Mouse (Mus musculus) lung, postnatal 0 days (tissue): ENCODE data around the gene Hc. TPM values are rescaled to one million over a fixed set of nuclear protein-coding genes. Genes with fewer than 3 reads are reported as not detected.

Experiments used
- ATAC-seq: fragments of 200-750 bp; cut with Nextera tagmentation; 2 replicates; pipeline ENCODE4 v1.8.0; 2017; ENCODE audit warnings: moderate library complexity
- DNase-seq: peaks from one replicate; pipeline ENCODE4 v3.0.0-alpha.2; 2016; ENCODE audit warnings: low spot score
- H3K27ac ChIP-seq: fragments of 300-500 bp; sonication (generic); 2 replicates; pipeline ENCODE4 v1.5.1; 2014; ENCODE audit warnings: antibody characterized with exemption, mild to moderate bottlenecking, low read length, mixed read lengths
- H3K27me3 ChIP-seq: fragments of 300-500 bp; sonication (generic); replicated peaks from 2 replicates; pipeline ENCODE4 v1.6.1; 2014; ENCODE audit warnings: low read length, mixed read lengths; ENCODE audit not compliant: insufficient read depth
- H3K36me3 ChIP-seq: fragments of 300-500 bp; sonication (generic); 2 replicates; pipeline ENCODE4 v1.6.1; 2014; ENCODE audit warnings: low read length, mixed read lengths; ENCODE audit not compliant: insufficient read depth
- H3K4me1 ChIP-seq: fragments of 300-500 bp; sonication (generic); 2 replicates; pipeline ENCODE4 v1.6.1; 2014; ENCODE audit warnings: antibody characterized with exemption, low read depth, low read length, mixed read lengths; ENCODE audit not compliant: insufficient read depth
- H3K4me2 ChIP-seq: fragments of 300-500 bp; sonication (generic); replicated peaks from 2 replicates; pipeline ENCODE4 v1.6.1; 2014; ENCODE audit warnings: low read depth, mild to moderate bottlenecking, low read length, moderate library complexity, mixed read lengths
- H3K4me3 ChIP-seq: fragments of 300-500 bp; sonication (generic); 2 replicates; pipeline ENCODE4 v1.5.1; 2014; ENCODE audit warnings: low read depth, low read length
- H3K9ac ChIP-seq: fragments of 300-500 bp; sonication (generic); replicated peaks from 2 replicates; pipeline ENCODE4 v1.6.1; 2014; ENCODE audit warnings: low read depth, mild to moderate bottlenecking
- H3K9me3 ChIP-seq: fragments of 300-500 bp; sonication (generic); 2 replicates; pipeline ENCODE4 v1.6.1; 2016; ENCODE audit warnings: low read length, mixed read lengths
- CTCF ChIP-seq: IDR thresholded peaks from 2 replicates; pipeline ENCODE4 v1.5.1; 2016; ENCODE audit warnings: antibody characterized with exemption, mild to moderate bottlenecking
- EP300 ChIP-seq: IDR thresholded peaks from 2 replicates; pipeline ENCODE4 v1.6.1; 2016; ENCODE audit warnings: antibody characterized with exemption, mild to moderate bottlenecking, control low read depth
- WGBS: fragments of 180-500 bp; shearing (Covaris S2); extraction: QIAGEN DNeasy Blood & Tissue Kit; methylation state at CpG from one replicate; pipeline ENCODE4 v1.1.7; 2014; 5-methylcytosine and 5-hydroxymethylcytosine counted together
- polyA plus RNA-seq: library from polyadenylated mRNA; unstranded; fragments of >200 nt; fragmentation: Nextera tagmentation; extraction: Ambion mirVana; gene quantifications from 2 replicates; pipeline ENCODE4 v1.2.1, GENCODE M21; 2015

Hc gene
- polyA plus RNA-seq, 1 experiment from 2014 or later: 149 TPM

GRCm38 (mm10) chr2:34987595-34987994, 73.6 kb downstream of the Hc start:
- Histone ChIP-seq H3K36me3 (no peaks in the 10 kb centered on the region), H3K4me3 (no peak overlapping the region), H3K4me2 (no peak overlapping the region), H3K4me1 (no peaks in the 10 kb centered on the region), H3K27ac (no peak overlapping the region), H3K27me3 (no peaks in the 10 kb centered on the region), H3K9me3 (no peaks in the 10 kb centered on the region), H3K9ac (no peak overlapping the region)
- ATAC-seq (no peak), DNase-seq (no peak)
- no peak for TF ChIP-seq CTCF
- no peak for TF ChIP-seq EP300
- 44% methylated on average over 1 of the region's 1 CpGs for WGBS

DNA sequence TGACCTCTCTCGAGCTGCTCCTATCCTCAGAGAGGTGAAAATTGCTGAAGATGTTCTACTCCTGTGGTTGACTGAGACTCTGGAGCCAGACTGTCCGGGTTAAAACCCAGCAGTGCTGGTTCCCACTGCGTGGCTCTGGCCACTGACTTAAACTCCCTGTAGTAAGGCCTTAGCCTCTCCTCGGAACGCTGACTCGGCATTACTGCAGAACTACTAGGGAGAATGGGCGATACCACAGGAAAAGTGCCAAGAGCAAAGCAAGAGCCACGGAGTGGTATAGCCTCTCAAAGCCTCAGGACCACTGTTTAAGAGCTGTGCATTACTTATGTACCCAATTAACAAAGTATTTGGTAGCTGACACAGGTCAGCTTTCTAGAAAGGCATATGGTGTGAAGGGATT, 76.4 kb downstream of the Hc start:
- no peak for ATAC-seq
- Histone ChIP-seq H3K9ac (no peak overlapping the region), H3K27me3 (no peaks in the 10 kb centered on the region), H3K27ac (no peak overlapping the region), H3K9me3 (no peaks in the 10 kb centered on the region), H3K4me3 (no peak overlapping the region), H3K4me2 (no peak overlapping the region), H3K36me3 (no peaks in the 10 kb centered on the region), H3K4me1 (no peaks in the 10 kb centered on the region)
- no peak for TF ChIP-seq CTCF
- WGBS: 73% methylated on average over 8 of the region's 8 CpGs
- no peak for DNase-seq

DNA sequence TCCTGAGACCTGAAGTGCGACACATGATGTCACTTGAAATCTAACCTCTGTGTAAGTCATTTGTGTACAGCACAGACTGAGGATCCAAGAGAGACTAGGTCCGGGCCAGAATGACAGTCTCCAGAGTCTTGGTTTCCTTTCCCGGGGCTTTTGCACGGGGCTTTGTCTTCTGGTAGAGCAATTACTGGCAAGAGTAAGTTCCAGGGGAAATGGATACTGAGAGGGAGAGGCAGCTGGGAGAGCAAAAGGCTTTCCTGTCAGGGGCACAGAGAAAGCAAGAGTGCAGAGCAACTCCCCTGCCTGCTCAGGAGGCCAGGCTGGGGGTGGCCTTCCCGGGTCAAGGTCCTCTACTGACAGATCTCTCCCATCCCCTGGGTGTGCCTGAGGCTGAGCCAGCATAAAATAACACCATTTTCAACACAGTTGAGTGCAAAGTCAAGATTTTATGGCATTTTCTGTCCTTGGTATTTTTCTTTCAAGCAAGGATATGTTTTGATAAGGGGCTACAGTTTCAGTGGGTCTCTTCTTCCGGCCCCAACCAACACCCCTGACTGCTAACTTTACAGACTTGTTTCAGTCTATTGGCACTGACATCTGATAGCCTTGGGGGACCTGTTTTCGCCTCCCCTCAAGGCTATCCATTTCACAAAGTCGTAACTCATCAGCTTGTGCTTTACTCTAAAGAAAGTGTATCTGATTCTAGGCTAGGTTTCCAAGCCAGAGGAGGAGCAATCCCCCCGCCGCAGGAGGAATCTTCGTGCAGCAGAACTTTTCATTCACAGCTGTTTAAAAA, 78.1 kb downstream of the Hc start:
- no peak overlapping the region for H3K4me2 ChIP-seq
- H3K4me1 ChIP-seq: no peaks in the 10 kb centered on the region
- no peak for DNase-seq
- H3K36me3 ChIP-seq: no peaks in the 10 kb centered on the region
- ATAC-seq: no peak
- WGBS: 51% methylated on average over 11 of the region's 11 CpGs
- H3K9ac ChIP-seq: no peak overlapping the region
- no peak for TF ChIP-seq CTCF
- TF ChIP-seq EP300: no peak
- no peak overlapping the region for H3K4me3 ChIP-seq
- no peaks in the 10 kb centered on the region for H3K27me3 ChIP-seq
- H3K9me3 ChIP-seq: no peaks in the 10 kb centered on the region
- H3K27ac ChIP-seq: no peak overlapping the region

GRCm38 (mm10) chr2:34982096-34982724, 79.0 kb downstream of the Hc start:
- DNase-seq (no peak), ATAC-seq (no peak)
- TF ChIP-seq CTCF (no peak), EP300 (no peak)
- Histone ChIP-seq H3K4me2 (no peak overlapping the region), H3K36me3 (no peaks in the 10 kb centered on the region), H3K27me3 (no peaks in the 10 kb centered on the region), H3K27ac (no peak overlapping the region), H3K4me3 (no peak overlapping the region), H3K9me3 (no peaks in the 10 kb centered on the region), H3K4me1 (no peaks in the 10 kb centered on the region), H3K9ac (no peak overlapping the region)
- 73% methylated on average over 14 of the region's 14 CpGs for WGBS

DNA sequence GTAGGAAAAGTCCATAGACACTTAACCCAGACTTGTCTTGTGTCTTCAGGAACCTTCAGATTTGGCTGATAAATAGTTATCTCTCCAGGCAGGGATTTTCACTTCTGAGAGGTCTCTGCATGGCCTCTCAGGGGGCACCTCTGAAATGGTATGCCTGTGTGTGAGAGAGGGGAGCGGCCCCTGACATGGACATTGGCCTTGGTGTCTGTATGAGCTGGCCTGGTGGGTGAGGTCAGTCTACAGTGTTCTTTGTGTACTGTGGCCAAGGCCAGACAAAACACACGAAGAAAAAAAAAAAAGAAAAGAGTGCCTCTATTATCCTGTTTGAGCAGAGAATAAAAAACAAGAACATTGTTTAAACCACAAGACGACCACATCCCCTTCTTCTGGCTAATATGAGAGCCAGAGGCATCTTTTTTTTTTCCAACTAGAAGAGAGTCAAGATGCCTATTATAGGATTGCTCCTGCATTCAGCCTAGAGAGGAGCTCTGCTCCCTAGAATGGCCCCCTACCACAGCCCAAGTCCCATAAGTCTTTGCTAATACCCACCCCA, 81.7 kb downstream of the Hc start:
- no peak overlapping the region for H3K4me3 ChIP-seq
- WGBS: 59% methylated on average over 3 of the region's 3 CpGs
- no peaks in the 10 kb centered on the region for H3K4me1 ChIP-seq
- no peaks in the 10 kb centered on the region for H3K9me3 ChIP-seq
- no peaks in the 10 kb centered on the region for H3K36me3 ChIP-seq
- DNase-seq (no peak), ATAC-seq (no peak)
- no peak overlapping the region for H3K27ac ChIP-seq
- H3K4me2 ChIP-seq: no peak overlapping the region
- H3K9ac ChIP-seq: no peak overlapping the region
- TF ChIP-seq EP300: no peak
- TF ChIP-seq CTCF: no peak
- no peaks in the 10 kb centered on the region for H3K27me3 ChIP-seq

GRCm38 (mm10) chr2:34978226-34978625, 83.0 kb downstream of the Hc start:
- no peak overlapping the region for H3K4me3 ChIP-seq
- no peak for ATAC-seq
- WGBS: 90% methylated on average over 2 of the region's 2 CpGs
- no peaks in the 10 kb centered on the region for H3K36me3 ChIP-seq
- no peaks in the 10 kb centered on the region for H3K9me3 ChIP-seq
- TF ChIP-seq EP300 (no peak), CTCF (no peak)
- H3K27me3 ChIP-seq: no peaks in the 10 kb centered on the region
- no peak for DNase-seq
- no peak overlapping the region for H3K27ac ChIP-seq
- H3K4me2 ChIP-seq: no peak overlapping the region
- no peaks in the 10 kb centered on the region for H3K4me1 ChIP-seq
- no peak overlapping the region for H3K9ac ChIP-seq
